Mouse (Mus musculus) E14TG2a.4 (cell line): ENCODE measurements around the gene Krtap19-5.

Experiments used
- CTCF ChIP-seq: conservative IDR thresholded peaks from 2 replicates; pipeline ENCODE4 v1.5.1; 2014; ENCODE audit warnings: low read length
- NANOG ChIP-seq: IDR thresholded peaks from 2 replicates; pipeline ENCODE4 v1.6.1; 2014; ENCODE audit warnings: borderline replicate concordance, low read length, mixed read lengths

GRCm38 (mm10) chr16:88851450-88851849 lies 44.8 kb downstream of the Krtap19-5 start:
- TF ChIP-seq CTCF (peak; percentile 95), NANOG (no peak)
